In the genomic region with DNA sequence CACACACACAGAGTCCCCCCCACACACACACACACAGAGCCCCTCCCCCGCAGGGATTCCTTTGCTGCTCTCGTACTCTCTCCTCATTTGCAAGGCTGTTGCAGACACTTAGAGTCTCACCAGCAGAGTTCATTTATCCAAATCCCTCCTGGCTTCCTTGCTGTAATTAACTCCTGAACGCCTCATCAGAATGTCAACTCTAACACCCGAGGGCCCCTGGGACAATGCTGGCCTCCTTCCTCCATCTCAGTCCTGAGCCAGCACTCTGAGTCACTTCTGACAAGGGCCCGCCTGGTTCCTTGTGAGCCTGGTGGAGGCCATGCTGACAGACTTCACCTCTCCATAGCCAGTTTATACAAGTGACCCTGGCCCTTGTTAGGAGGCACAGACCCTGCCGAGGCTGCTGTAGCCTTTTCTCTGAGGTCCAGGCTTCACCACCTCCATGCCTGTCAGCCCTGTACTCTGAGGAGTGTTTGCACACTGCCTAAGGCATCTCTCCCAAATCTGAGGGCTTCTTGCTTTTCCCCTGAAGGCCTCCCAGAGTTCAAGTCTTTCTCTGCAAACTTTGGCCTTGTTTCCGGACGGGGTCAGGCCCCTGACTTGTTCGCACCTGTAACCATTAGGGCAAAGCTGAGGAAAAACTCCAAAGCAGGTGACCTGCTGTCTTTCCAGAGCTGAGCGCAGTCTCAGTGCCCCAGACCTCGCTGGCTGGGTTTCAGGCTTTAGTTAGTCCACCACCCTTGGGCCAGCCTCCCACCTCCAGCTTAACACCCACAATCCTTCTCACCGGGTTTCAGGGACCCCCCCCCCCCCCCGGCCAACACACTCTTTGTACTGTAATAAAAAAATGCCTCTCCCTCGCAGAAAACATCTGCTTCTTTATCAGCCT, we compare ENCODE assay signal across 9 mouse cellular contexts. TPM values are rescaled to one million over a fixed set of nuclear protein-coding genes. Genes with fewer than 3 reads are reported as not detected.
A peak's percentile ranks its signal among the peaks of the same experiment; 100 is the strongest.
DNase-seq lines count a peak whose midpoint lies in the region; ATAC-seq and TF ChIP-seq lines count a peak whose summit lies in the region.
"Had no signal": no experiment of that assay in that cellular context is flagged by ENCODE, and none has a peak within 500 bp of the region (broad histone marks: within the 10 kb centered on the region; RNA-seq: fewer than 3 reads in every experiment).

No protein-coding gene starts in this region.

- DNase-seq in adrenal gland, postnatal 14 days: peak; percentile 88
- DNase-seq in embryonic facial prominence, embryonic 14.5 days (ENCODE audit: low spot score): peak; percentile 89
- peak; percentile 78 for DNase-seq in kidney, postnatal 10 days
- DNase-seq in layer of hippocampus, postnatal 10 days (ENCODE audit: low spot score in 2 of 2): no peak
- no peak for DNase-seq in layer of hippocampus, adult 9-10 months (ENCODE audit: low spot score)

- 25% methylated on average over 14 of the region's 14 CpGs for WGBS in embryonic facial prominence, embryonic 14.5 days
- WGBS in heart, embryonic 12.5 days: 40% methylated on average over 14 of the region's 14 CpGs
- 35% methylated on average over 14 of the region's 14 CpGs for WGBS in midbrain, embryonic 15.5 days

- no peaks in the 10 kb centered on the region for H3K36me3 ChIP-seq in E14TG2a.4 (ENCODE audit: insufficient read depth, low read length)
- H3K36me3 ChIP-seq in embryonic facial prominence, embryonic 14.5 days (ENCODE audit: control insufficient read depth, insufficient read depth, low read length): 0 out of 2 replicates have a peak, but pooled peaks cover 3% of the 10 kb centered on the region
- H3K36me3 ChIP-seq in heart, embryonic 12.5 days: no peaks in the 10 kb centered on the region
- H3K36me3 ChIP-seq in midbrain, embryonic 15.5 days (replicated peaks): no peaks in the 10 kb centered on the region

- no peak overlapping the region; the same call in 1 of the 2 replicates for H3K9ac ChIP-seq in embryonic facial prominence, embryonic 14.5 days (ENCODE audit: low read depth, low read length)
- H3K9ac ChIP-seq in heart, embryonic 12.5 days: no peak overlapping the region
- no peak overlapping the region for H3K9ac ChIP-seq in midbrain, embryonic 15.5 days

- H3K27ac ChIP-seq in embryonic facial prominence, embryonic 14.5 days (replicated peaks; ENCODE audit: low read depth, low read length): no peak overlapping the region; the same call in 1 of the 2 replicates
- peak overlapping the region; percentile 7 for H3K27ac ChIP-seq in heart, embryonic 12.5 days (ENCODE audit: poor library complexity, severe bottlenecking)
- H3K27ac ChIP-seq in midbrain, embryonic 15.5 days: peak overlapping the region; percentile 41; the same call in 1 of the 2 replicates

- no peak for TF ChIP-seq CTCF in E14TG2a.4 (conservative IDR thresholded peaks at IDR 0.05; ENCODE audit: low read length)

- H3K4me2 ChIP-seq in embryonic facial prominence, embryonic 14.5 days (ENCODE audit: low read depth, low read length): no peak overlapping the region
- no peak overlapping the region for H3K4me2 ChIP-seq in heart, embryonic 12.5 days
- no peak overlapping the region for H3K4me2 ChIP-seq in midbrain, embryonic 15.5 days

- peak overlapping the region; percentile 60 for H3K4me3 ChIP-seq in E14TG2a.4 (replicated peaks; ENCODE audit: low read length)
- no peak overlapping the region for H3K4me3 ChIP-seq in embryonic facial prominence, embryonic 14.5 days (ENCODE audit: low read depth, low read length)
- no peak overlapping the region for H3K4me3 ChIP-seq in heart, embryonic 12.5 days
- no peak overlapping the region for H3K4me3 ChIP-seq in midbrain, embryonic 15.5 days
- H3K4me3 ChIP-seq: erythroblast, embryonic 14.5 days had no signal

- H3K4me1 ChIP-seq in E14TG2a.4 (replicated peaks; ENCODE audit: low read depth, low read length): peaks cover 18% of the 10 kb centered on the region
- H3K4me1 ChIP-seq in embryonic facial prominence, embryonic 14.5 days (ENCODE audit: control insufficient read depth, insufficient read depth, low read length): peaks cover 10% of the 10 kb centered on the region
- peaks cover 45% of the 10 kb centered on the region for H3K4me1 ChIP-seq in heart, embryonic 12.5 days (replicated peaks)
- peaks cover 5% of the 10 kb centered on the region for H3K4me1 ChIP-seq in midbrain, embryonic 15.5 days

- H3K9me3 ChIP-seq in E14TG2a.4 (ENCODE audit: low read length): no peaks in the 10 kb centered on the region
- H3K9me3 ChIP-seq in embryonic facial prominence, embryonic 14.5 days (ENCODE audit: control insufficient read depth, low read length): no peaks in the 10 kb centered on the region
- H3K9me3 ChIP-seq in heart, embryonic 12.5 days (replicated peaks): no peaks in the 10 kb centered on the region
- H3K9me3 ChIP-seq in midbrain, embryonic 15.5 days: no peaks in the 10 kb centered on the region

- H3K27me3 ChIP-seq in E14TG2a.4 (ENCODE audit: insufficient read depth, low read length): no peaks in the 10 kb centered on the region
- H3K27me3 ChIP-seq in embryonic facial prominence, embryonic 14.5 days (replicated peaks; ENCODE audit: control insufficient read depth, insufficient read depth, low read length): no peaks in the 10 kb centered on the region
- no peaks in the 10 kb centered on the region for H3K27me3 ChIP-seq in heart, embryonic 12.5 days (replicated peaks)
- H3K27me3 ChIP-seq in midbrain, embryonic 15.5 days (replicated peaks): no peaks in the 10 kb centered on the region

- ATAC-seq in embryonic facial prominence, embryonic 14.5 days (ENCODE audit: low read depth): peak; percentile 74
- ATAC-seq in heart, embryonic 12.5 days (ENCODE audit: insufficient number of reproducible peaks, low FRiP score): peak; percentile 71
- ATAC-seq in midbrain, embryonic 15.5 days (replicated peaks): peak; percentile 82

RNA-seq across cellular contexts. Expression of gene Ptrhd1, which starts 45.4 kb away (rescaled TPM):
- 6.2 and 6.5 TPM in 2 replicates for total RNA-seq in adrenal gland, postnatal 14 days (2021)
- polyA plus RNA-seq in embryonic facial prominence, embryonic 14.5 days (2014; fragmentation: Nextera tagmentation; extraction: Ambion mirVana): 5.1 and 5.6 TPM in 2 replicates
- polyA plus RNA-seq in heart, embryonic 12.5 days (2016; fragmentation: Nextera tagmentation; extraction: Ambion mirVana): 7.1 and 7.2 TPM in 2 replicates
- 4.7 and 5.1 TPM in 2 replicates for polyA plus RNA-seq in midbrain, embryonic 15.5 days (2015; fragmentation: Nextera tagmentation; extraction: Ambion mirVana)
- 1 to 10 TPM; 9.7 to 9.8 TPM for total RNA-seq in layer of hippocampus, postnatal 10 days (2021)

RNA-seq across cellular contexts. Expression of gene Cenpo, which starts 45.7 kb away (rescaled TPM):
- total RNA-seq in adrenal gland, postnatal 14 days (2021): 10.0 and 11.6 TPM in 2 replicates
- polyA plus RNA-seq in embryonic facial prominence, embryonic 14.5 days (2014; fragmentation: Nextera tagmentation; extraction: Ambion mirVana): 11.8 and 11.9 TPM in 2 replicates
- polyA plus RNA-seq in heart, embryonic 12.5 days (2016; fragmentation: Nextera tagmentation; extraction: Ambion mirVana): 8.3 and 8.5 TPM in 2 replicates
- polyA plus RNA-seq in midbrain, embryonic 15.5 days (2015; fragmentation: Nextera tagmentation; extraction: Ambion mirVana): 8.3 and 9.1 TPM in 2 replicates
- 1 to 10 TPM; 5.8 to 6.4 TPM for total RNA-seq in layer of hippocampus, postnatal 10 days (2021)

RNA-seq across cellular contexts. Expression of gene Adcy3, which starts 55.5 kb away (rescaled TPM):
- 28.4 and 36.3 TPM in 2 replicates for total RNA-seq in adrenal gland, postnatal 14 days (2021)
- 13.0 and 13.4 TPM in 2 replicates for polyA plus RNA-seq in embryonic facial prominence, embryonic 14.5 days (2014; fragmentation: Nextera tagmentation; extraction: Ambion mirVana)
- polyA plus RNA-seq in heart, embryonic 12.5 days (2016; fragmentation: Nextera tagmentation; extraction: Ambion mirVana): 7.4 and 7.8 TPM in 2 replicates
- polyA plus RNA-seq in midbrain, embryonic 15.5 days (2015; fragmentation: Nextera tagmentation; extraction: Ambion mirVana): 13.5 and 14.7 TPM in 2 replicates
- 10 to 100 TPM; 45.8 to 48.1 TPM for total RNA-seq in layer of hippocampus, postnatal 10 days (2021)

Comparison
In these comparisons a context has a peak if more than half of its experiments do, and no peak if none do; other contexts are left out.
1. DNase-seq: peak in adrenal gland, postnatal 14 days (single experiment), embryonic facial prominence, embryonic 14.5 days (single experiment) and kidney, postnatal 10 days (single experiment); none in layer of hippocampus, postnatal 10 days (0 of 2) and layer of hippocampus, adult 9-10 months (single experiment).
2. Peak in every context shown above with its lines, with median percentiles within 50 percentile points of each other: ATAC-seq.